Mouse (Mus musculus) heart, embryonic 16.5 days (tissue): ENCODE results near the gene Cacna1d. TPM values are rescaled to one million over a fixed set of nuclear protein-coding genes. Genes with fewer than 3 reads are reported as not detected.

ENCODE experiments used
- ATAC-seq: fragments of 200-750 bp; cut with Nextera tagmentation; replicated peaks from 2 replicates; pipeline ENCODE4 v1.8.0; 2017; ENCODE audit warnings: moderate number of reproducible peaks; ENCODE audit not compliant: insufficient read depth, low FRiP score; ENCODE audit errors: extremely low read depth
- H3K27ac ChIP-seq: fragments of 300-500 bp; sonication (generic); 2 replicates; pipeline ENCODE4 v1.5.1; 2014; ENCODE audit warnings: mild to moderate bottlenecking, low read length, control low read depth, moderate library complexity
- H3K27me3 ChIP-seq: fragments of 300-500 bp; sonication (generic); 2 replicates; pipeline ENCODE4 v1.6.1; 2014; ENCODE audit warnings: low read length, mixed read lengths; ENCODE audit not compliant: control insufficient read depth, insufficient read depth
- H3K36me3 ChIP-seq: fragments of 300-500 bp; sonication (generic); 2 replicates; pipeline ENCODE4 v1.6.1; 2014; ENCODE audit not compliant: control insufficient read depth, insufficient read depth
- H3K4me1 ChIP-seq: fragments of 300-500 bp; sonication (generic); 2 replicates; pipeline ENCODE4 v1.6.1; 2014; ENCODE audit warnings: low read length, mixed read lengths; ENCODE audit not compliant: control insufficient read depth, insufficient read depth
- H3K4me2 ChIP-seq: fragments of 300-500 bp; sonication (generic); 2 replicates; pipeline ENCODE4 v1.6.1; 2014; ENCODE audit warnings: low read depth, mild to moderate bottlenecking, control low read depth, low read length
- H3K4me3 ChIP-seq: fragments of 300-500 bp; sonication (generic); 2 replicates; pipeline ENCODE4 v1.5.1; 2014; ENCODE audit warnings: mild to moderate bottlenecking, control low read depth, low read length
- H3K9ac ChIP-seq: fragments of 300-500 bp; sonication (generic); 2 replicates; pipeline ENCODE4 v1.6.1; 2014; ENCODE audit warnings: low read length, control low read depth
- H3K9me3 ChIP-seq: fragments of 300-500 bp; sonication (generic); replicated peaks from 2 replicates; pipeline ENCODE4 v1.6.1; 2016; ENCODE audit warnings: low read length; ENCODE audit not compliant: control insufficient read depth
- WGBS: fragments of 180-500 bp; shearing (Covaris S2); extraction: QIAGEN DNeasy Blood & Tissue Kit; methylation state at CpG from one replicate; pipeline ENCODE4 v1.1.7; 2014; 5-methylcytosine and 5-hydroxymethylcytosine counted together
- polyA plus RNA-seq: library from polyadenylated mRNA; unstranded; fragments of >200 nt; fragmentation: Nextera tagmentation; extraction: Ambion mirVana; gene quantifications from 2 replicates; pipeline ENCODE4 v1.2.1, GENCODE M21; 2015

The Cacna1d gene
- polyA plus RNA-seq, 1 experiment from 2014 or later, result 4.9 TPM

DNA sequence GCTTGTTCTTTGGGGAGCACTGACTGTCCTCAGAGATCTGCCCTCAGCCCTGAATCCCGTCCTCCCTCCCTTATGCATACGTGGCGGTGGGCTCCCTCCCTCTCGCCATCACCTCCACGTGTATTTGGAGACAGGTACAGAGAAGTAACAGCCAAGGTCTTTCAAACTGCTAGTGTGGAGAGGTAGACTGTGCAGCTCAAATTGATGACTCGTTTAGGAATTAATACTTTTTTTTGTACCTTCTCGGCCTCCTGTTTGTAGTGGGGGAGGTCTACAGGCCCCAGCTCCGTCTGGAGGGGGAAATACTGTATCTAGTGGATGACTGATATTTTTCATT is 137.2 kb downstream of the Cacna1d start:
- H3K27ac ChIP-seq, result no peak overlapping the region
- H3K4me1 ChIP-seq, result peaks cover 12% of the 10 kb centered on the region
- WGBS, result 11% methylated on average over 8 of the region's 8 CpGs
- ATAC-seq, result no peak
- H3K36me3 ChIP-seq, result no peaks in the 10 kb centered on the region
- peaks cover 14% of the 10 kb centered on the region; the same call in 1 of the 2 replicates for H3K27me3 ChIP-seq
- H3K4me2 ChIP-seq, result peak overlapping the region; percentile 94
- peak overlapping the region; percentile 85; the same call in 1 of the 2 replicates for H3K9ac ChIP-seq
- peak overlapping the region; percentile 74 for H3K4me3 ChIP-seq
- H3K9me3 ChIP-seq, result no peaks in the 10 kb centered on the region

DNA sequence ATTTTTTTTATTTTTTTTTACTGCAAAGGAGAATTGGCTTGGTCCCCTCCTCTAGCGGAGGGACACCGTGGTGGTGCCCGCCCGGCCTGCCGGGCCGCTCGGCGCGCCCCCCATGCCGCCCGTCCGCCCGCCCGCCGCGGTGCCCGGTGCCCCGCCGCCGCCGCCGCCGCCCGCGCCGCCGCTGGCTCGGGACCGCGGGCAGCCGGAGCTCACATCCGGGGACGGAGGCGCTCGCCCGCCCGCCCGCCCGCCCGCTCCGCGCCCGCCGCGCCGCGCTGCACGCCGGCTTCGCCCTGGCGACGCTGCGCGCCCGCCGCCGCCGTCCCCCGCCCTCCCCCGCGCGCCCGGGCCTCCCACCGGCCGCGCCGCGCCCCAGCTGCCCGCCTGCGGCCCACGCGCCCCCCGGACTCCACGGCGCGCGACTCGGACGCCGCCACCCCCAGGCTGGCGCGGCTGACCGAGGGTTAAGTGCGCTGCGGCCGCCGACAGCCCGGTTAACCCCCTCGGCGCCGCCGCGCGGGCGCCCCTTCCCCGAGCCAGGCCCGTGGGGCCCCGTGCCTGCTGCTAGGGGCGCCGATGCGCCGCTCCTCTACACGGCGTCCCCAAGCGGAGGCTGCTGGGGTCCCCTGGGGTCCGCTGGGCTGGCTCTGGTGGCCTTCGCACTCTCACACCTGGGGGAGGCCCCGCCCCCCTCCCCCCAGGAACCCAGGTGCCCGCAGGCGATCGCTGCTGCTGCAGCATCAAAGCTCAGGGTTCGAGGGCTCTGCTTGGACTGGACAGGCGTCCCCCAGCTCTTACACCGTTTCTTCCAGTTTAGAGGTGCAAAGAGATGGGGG is 137.7 kb downstream of the Cacna1d start:
- peak overlapping the region; percentile 74 for H3K4me3 ChIP-seq
- H3K27me3 ChIP-seq, result peaks cover 14% of the 10 kb centered on the region; the same call in 1 of the 2 replicates
- H3K4me2 ChIP-seq, result peak overlapping the region; percentile 94
- WGBS, result under 1% methylated on average over 91 of the region's 114 CpGs
- no peaks in the 10 kb centered on the region for H3K9me3 ChIP-seq
- ATAC-seq, result no peak; the same call in 1 of the 2 replicates
- no peak overlapping the region for H3K27ac ChIP-seq
- H3K9ac ChIP-seq, result peak overlapping the region; percentile 85
- H3K36me3 ChIP-seq, result no peaks in the 10 kb centered on the region
- peaks cover 12% of the 10 kb centered on the region for H3K4me1 ChIP-seq

GRCm38 (mm10) chr14:30352951-30353270 is 138.3 kb downstream of the Cacna1d start:
- WGBS, result 2% methylated on average over 10 of the region's 10 CpGs
- Histone ChIP-seq H3K4me3 (peak overlapping the region; percentile 74), H3K27me3 (peaks cover 14% of the 10 kb centered on the region; the same call in 1 of the 2 replicates), H3K9ac (peak overlapping the region; percentile 85), H3K27ac (no peak overlapping the region), H3K9me3 (no peaks in the 10 kb centered on the region), H3K4me2 (peak overlapping the region; percentile 94), H3K36me3 (no peaks in the 10 kb centered on the region), H3K4me1 (peaks cover 12% of the 10 kb centered on the region)
- no peak for ATAC-seq

DNA sequence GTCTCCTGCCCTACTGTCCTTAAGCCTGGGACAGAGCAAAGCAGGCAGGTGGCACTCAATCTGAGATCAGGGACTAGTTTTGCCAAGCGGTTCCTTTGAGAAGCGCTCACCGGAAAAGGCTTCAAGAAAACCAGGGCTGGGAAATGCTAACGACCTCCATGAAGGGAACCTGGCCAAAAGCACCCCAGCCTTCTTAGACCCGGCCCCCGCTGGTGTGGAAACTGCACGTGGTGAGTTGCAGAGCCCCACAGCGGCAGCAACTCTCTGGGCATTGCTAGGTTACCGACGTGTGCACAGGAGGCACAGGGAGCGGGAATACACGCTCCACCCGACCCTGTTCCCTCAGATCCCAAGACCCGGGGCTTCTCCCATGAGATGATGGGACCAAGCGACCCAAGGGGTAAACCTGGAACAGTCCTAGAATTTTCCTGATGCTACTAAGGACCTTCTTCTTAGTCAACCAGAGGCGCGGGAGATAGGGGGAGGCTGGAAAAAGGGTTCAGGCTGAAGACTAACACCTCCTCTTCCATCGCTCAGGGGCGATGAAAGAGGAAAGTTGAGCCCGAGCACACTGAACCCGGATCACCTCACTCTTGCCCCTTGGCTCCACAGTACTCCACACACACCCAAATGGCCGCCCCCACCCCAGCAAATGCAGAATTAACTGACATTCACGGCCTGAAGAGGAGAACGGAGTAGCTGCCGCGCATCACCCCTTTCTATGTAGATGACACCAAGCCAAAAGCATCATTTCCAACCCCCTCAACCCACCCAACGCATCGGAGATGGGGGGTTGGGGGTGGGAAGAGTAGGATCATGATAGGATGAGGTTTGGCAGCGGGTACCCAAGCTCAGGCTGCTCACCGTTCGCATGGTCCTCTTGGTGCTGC is 138.9 kb downstream of the Cacna1d start:
- Histone ChIP-seq H3K27me3 (peaks cover 14% of the 10 kb centered on the region; the same call in 1 of the 2 replicates), H3K27ac (no peak overlapping the region), H3K36me3 (no peaks in the 10 kb centered on the region), H3K4me2 (peak overlapping the region; percentile 94), H3K4me1 (peaks cover 12% of the 10 kb centered on the region), H3K9ac (peak overlapping the region; percentile 52), H3K4me3 (peak overlapping the region; percentile 74), H3K9me3 (no peaks in the 10 kb centered on the region)
- 3% methylated on average over 31 of the region's 31 CpGs for WGBS
- ATAC-seq, result no peak

- 56% methylated on average over 6 of the region's 6 CpGs for WGBS
Observed at GRCm38 (mm10) chr14:30350285-30350684, 141.0 kb downstream of the Cacna1d start.

GRCm38 (mm10) chr14:30344948-30345865 is 146.0 kb downstream of the Cacna1d start:
- H3K27me3 ChIP-seq, result no peaks in the 10 kb centered on the region
- no peak overlapping the region for H3K4me2 ChIP-seq
- peaks cover under 1% of the 10 kb centered on the region; the same call in 1 of the 2 replicates for H3K4me1 ChIP-seq
- WGBS, result 66% methylated on average over 8 of the region's 8 CpGs
- no peaks in the 10 kb centered on the region for H3K36me3 ChIP-seq
- H3K4me3 ChIP-seq, result no peak overlapping the region
- H3K9ac ChIP-seq, result no peak overlapping the region
- no peaks in the 10 kb centered on the region for H3K9me3 ChIP-seq
- H3K27ac ChIP-seq, result no peak overlapping the region
- no peak for ATAC-seq

More at GRCm38 (mm10) chr14:30350285-30350684, 141.0 kb downstream of the Cacna1d start:
- Histone ChIP-seq H3K27ac (no peak overlapping the region), H3K9ac (no peak overlapping the region), H3K4me1 (peaks cover 12% of the 10 kb centered on the region), H3K4me3 (no peak overlapping the region), H3K36me3 (no peaks in the 10 kb centered on the region), H3K9me3 (no peaks in the 10 kb centered on the region), H3K4me2 (no peak overlapping the region), H3K27me3 (peaks cover 12% of the 10 kb centered on the region; the same call in 1 of the 2 replicates)
- no peak for ATAC-seq

GRCm38 (mm10) chr14:30343740-30344139 is 147.5 kb downstream of the Cacna1d start:
- 85% methylated on average over 7 of the region's 7 CpGs for WGBS
- Histone ChIP-seq H3K27me3 (no peaks in the 10 kb centered on the region), H3K27ac (no peak overlapping the region), H3K4me2 (no peak overlapping the region), H3K36me3 (no peaks in the 10 kb centered on the region), H3K9me3 (no peaks in the 10 kb centered on the region), H3K4me1 (no peaks in the 10 kb centered on the region), H3K9ac (no peak overlapping the region), H3K4me3 (no peak overlapping the region)
- no peak for ATAC-seq

- Histone ChIP-seq H3K4me3 (no peak overlapping the region), H3K4me1 (no peaks in the 10 kb centered on the region), H3K36me3 (no peaks in the 10 kb centered on the region), H3K4me2 (no peak overlapping the region), H3K9ac (no peak overlapping the region), H3K27me3 (no peaks in the 10 kb centered on the region), H3K27ac (no peak overlapping the region), H3K9me3 (no peaks in the 10 kb centered on the region)
- WGBS, result 85% methylated on average over 12 of the region's 12 CpGs
- ATAC-seq, result no peak
Observed at GRCm38 (mm10) chr14:30341825-30342590, 149.2 kb downstream of the Cacna1d start.
